Comparison of ENCODE assay signal across 8 mouse cellular contexts in the genomic region with DNA sequence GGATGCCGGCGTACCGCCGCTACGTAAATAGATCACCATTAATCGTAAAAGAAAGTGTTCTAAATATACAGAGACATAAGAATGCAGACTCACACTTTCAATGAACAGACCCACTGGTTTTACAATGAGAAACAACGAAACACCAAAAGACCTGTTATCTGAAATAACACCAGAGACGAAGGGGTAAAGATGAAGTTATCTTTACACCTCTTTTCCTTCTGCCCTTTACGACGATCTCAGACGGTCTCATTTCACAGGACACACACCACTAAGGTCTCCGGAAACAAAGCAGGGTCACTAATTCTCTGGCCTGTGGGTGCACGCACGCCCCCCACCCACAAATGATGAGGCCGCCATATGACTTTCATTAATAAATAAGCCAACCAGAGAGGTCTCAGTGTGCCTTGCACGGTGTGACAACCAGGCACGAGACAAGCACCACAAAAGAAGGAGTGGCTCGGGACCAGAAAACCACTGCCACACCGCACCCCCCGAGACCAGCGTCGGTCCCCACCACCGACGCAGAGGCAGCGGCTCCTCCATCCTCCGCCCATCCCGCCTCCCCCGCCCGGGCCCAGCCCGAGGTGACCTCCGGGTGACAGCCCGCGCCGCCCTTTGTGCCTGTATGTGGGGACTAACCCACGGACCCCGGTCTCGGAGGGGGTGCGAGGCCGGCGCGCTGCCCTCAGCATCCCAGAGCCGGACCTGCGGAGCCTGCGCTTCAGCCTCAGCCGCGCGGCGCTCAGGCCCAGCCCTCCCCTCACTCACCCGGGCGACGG. TPM values are rescaled to one million over a fixed set of nuclear protein-coding genes. Genes with fewer than 3 reads are reported as not detected.
DNase-seq lines count a peak whose midpoint lies in the region; ATAC-seq and TF ChIP-seq lines count a peak whose summit lies in the region.

No protein-coding gene starts in this region.

- no peaks in the 10 kb centered on the region for H3K27me3 ChIP-seq in kidney, embryonic 16.5 days (ENCODE audit: insufficient read depth, low read length)
- peaks cover 27% of the 10 kb centered on the region for H3K27me3 ChIP-seq in G1E (ENCODE audit: insufficient read depth, low read length)
- no peaks in the 10 kb centered on the region for H3K27me3 ChIP-seq in embryonic facial prominence, embryonic 10.5 days (replicated peaks; ENCODE audit: low read depth, poor library complexity, severe bottlenecking)
- H3K27me3 ChIP-seq in midbrain, embryonic 14.5 days (ENCODE audit: control insufficient read depth, insufficient read depth, low read length), result no peaks in the 10 kb centered on the region

- H3K36me3 ChIP-seq in kidney, embryonic 16.5 days (ENCODE audit: insufficient read depth, low read length), result no peaks in the 10 kb centered on the region
- no peaks in the 10 kb centered on the region for H3K36me3 ChIP-seq in G1E (replicated peaks)
- no peaks in the 10 kb centered on the region for H3K36me3 ChIP-seq in embryonic facial prominence, embryonic 10.5 days (replicated peaks)
- H3K36me3 ChIP-seq in midbrain, embryonic 14.5 days (ENCODE audit: control insufficient read depth, insufficient read depth, low read length), result no peaks in the 10 kb centered on the region

- H3K4me3 ChIP-seq in kidney, embryonic 16.5 days (ENCODE audit: low read length), result peak overlapping the region; percentile 95
- peak overlapping the region; percentile 82 for H3K4me3 ChIP-seq in G1E (ENCODE audit: low read depth, low read length)
- peak overlapping the region; percentile 95 for H3K4me3 ChIP-seq in embryonic facial prominence, embryonic 10.5 days
- peak overlapping the region; percentile 98 for H3K4me3 ChIP-seq in midbrain, embryonic 14.5 days (replicated peaks; ENCODE audit: low read depth, low read length)

- peak; percentile 87 for ATAC-seq in kidney, embryonic 16.5 days (ENCODE audit: low FRiP score, low TSS enrichment)
- ATAC-seq in G1E (ENCODE audit: extremely low read depth, insufficient number of reproducible peaks, low FRiP score, poor library complexity, severe bottlenecking), result no peak
- ATAC-seq in inflammation-experienced regulatory T-cells, adult 6 months, result peak; percentile 41
- peak; percentile 87; the same call in 1 of the 2 replicates for ATAC-seq in midbrain, embryonic 14.5 days (ENCODE audit: low FRiP score, low TSS enrichment)

- H3K4me1 ChIP-seq in kidney, embryonic 16.5 days (ENCODE audit: insufficient read depth, low read length), result peaks cover 8% of the 10 kb centered on the region; the same call in 1 of the 2 replicates
- H3K4me1 ChIP-seq in G1E (ENCODE audit: insufficient read depth, low read depth, low read length), result peaks cover 16% of the 10 kb centered on the region
- H3K4me1 ChIP-seq in embryonic facial prominence, embryonic 10.5 days, result peaks cover 21% of the 10 kb centered on the region
- peaks cover 18% of the 10 kb centered on the region for H3K4me1 ChIP-seq in midbrain, embryonic 14.5 days (ENCODE audit: control insufficient read depth, insufficient read depth, low read length)

- no peak for DNase-seq in kidney, adult 9 months
- peak; percentile 47 for DNase-seq in G1E (ENCODE audit: low spot score)
- DNase-seq in embryonic facial prominence, embryonic 10.5 days (ENCODE audit: low spot score), result peak; percentile 10
- no peak for DNase-seq in midbrain, embryonic 14.5 days
- no peak for DNase-seq in adrenal gland, adult 18-20 months (ENCODE audit: low spot score in 2 of 2)
- DNase-seq in ovary, postnatal 14 days (ENCODE audit: low spot score), result no peak

- H3K9me3 ChIP-seq in kidney, embryonic 16.5 days (ENCODE audit: low read length), result no peaks in the 10 kb centered on the region
- no peaks in the 10 kb centered on the region for H3K9me3 ChIP-seq in G1E (replicated peaks)
- no peaks in the 10 kb centered on the region for H3K9me3 ChIP-seq in embryonic facial prominence, embryonic 10.5 days
- no peaks in the 10 kb centered on the region for H3K9me3 ChIP-seq in midbrain, embryonic 14.5 days (ENCODE audit: control insufficient read depth, low read length)

- WGBS in kidney, embryonic 16.5 days, result under 1% methylated on average over 49 of the region's 51 CpGs
- under 1% methylated on average over 51 of the region's 51 CpGs for WGBS in embryonic facial prominence, embryonic 10.5 days
- WGBS in midbrain, embryonic 14.5 days, result under 1% methylated on average over 51 of the region's 51 CpGs

- TF ChIP-seq CTCF in G1E (IDR thresholded peaks at IDR 0.05; ENCODE audit: low read depth, low read length), result no peak

- peak overlapping the region; percentile 95 for H3K9ac ChIP-seq in kidney, embryonic 16.5 days (replicated peaks; ENCODE audit: low read length)
- peak overlapping the region; percentile 97 for H3K9ac ChIP-seq in midbrain, embryonic 14.5 days (replicated peaks; ENCODE audit: low read length)

- H3K27ac ChIP-seq in kidney, embryonic 16.5 days (ENCODE audit: low read length), result peak overlapping the region; percentile 86
- H3K27ac ChIP-seq in embryonic facial prominence, embryonic 10.5 days (replicated peaks), result peak overlapping the region; percentile 97
- peak overlapping the region; percentile 98 for H3K27ac ChIP-seq in midbrain, embryonic 14.5 days (replicated peaks; ENCODE audit: low read depth, low read length)

- peak overlapping the region; percentile 93 for H3K4me2 ChIP-seq in kidney, embryonic 16.5 days (replicated peaks; ENCODE audit: low read depth, low read length)
- peak overlapping the region; percentile 73 for H3K4me2 ChIP-seq in midbrain, embryonic 14.5 days (ENCODE audit: low read length)

RNA-seq across cellular contexts. Expression of a gene that starts 0.5 kb away (rescaled TPM):
- 3.6 and 4.2 TPM in 2 replicates for polyA plus RNA-seq in kidney, embryonic 16.5 days (2015; fragmentation: Nextera tagmentation; extraction: Ambion mirVana)
- total RNA-seq in G1E (2014; fragmentation: Nextera tagmentation), result 0.29 and 1.2 TPM in 2 replicates
- total RNA-seq in G1E (2017), result 0.93 and 1.8 TPM in 2 replicates
- 0.44 and 0.69 TPM in 2 replicates for polyA plus RNA-seq in G1E (2012)
- polyA plus RNA-seq in embryonic facial prominence, embryonic 10.5 days (2016; fragmentation: Nextera tagmentation; extraction: Ambion mirVana), result 8.1 and 9.7 TPM in 2 replicates
- polyA plus RNA-seq in inflammation-experienced regulatory T-cells, adult 6 months (2017; shearing (Covaris generic)), result under 1 TPM; 0.72 to 0.91 (median 0.75) TPM
- 19.6 and 21.2 TPM in 2 replicates for polyA plus RNA-seq in midbrain, embryonic 14.5 days (2014; fragmentation: Nextera tagmentation; extraction: Ambion mirVana)
- total RNA-seq in adrenal gland, adult 18-20 months (2021), result 10 to 100 TPM in 1 of 2 experiments, 1 to 10 TPM in 1; 9.2 to 15.1 TPM

Comparison
In these comparisons a context has a peak if more than half of its experiments do, and no peak if none do; other contexts are left out.
1. DNase-seq: peak in G1E (single experiment) and embryonic facial prominence, embryonic 10.5 days (single experiment); none in kidney, adult 9 months (single experiment), midbrain, embryonic 14.5 days (single experiment), adrenal gland, adult 18-20 months (0 of 2) and ovary, postnatal 14 days (single experiment).
2. Peak in every context shown above with its lines, with median percentiles within 50 percentile points of each other: H3K27ac ChIP-seq and H3K4me3 ChIP-seq.